Mouse (Mus musculus) frontal cortex, postnatal 25 days (tissue): ENCODE measurements around the gene Mindy3.

Source experiments
- DNase-seq, 2 experiments: peaks; one replicate each; pipeline ENCODE4 v3.0.0; 2022; ENCODE audit warnings: low spot score in 2 of 2

The Mindy3 gene

GRCm38 (mm10) chr2:12371401-12371800, 47.9 kb downstream of the Mindy3 start:
- DNase-seq = no peak

GRCm38 (mm10) chr2:12368451-12368850, 50.8 kb downstream of the Mindy3 start:
- no peak for DNase-seq

GRCm38 (mm10) chr2:12368016-12368415, 51.3 kb downstream of the Mindy3 start:
- no peak for DNase-seq

GRCm38 (mm10) chr2:12361310-12361709, 58.0 kb downstream of the Mindy3 start:
- DNase-seq = no peak

GRCm38 (mm10) chr2:12354837-12355236, 64.4 kb downstream of the Mindy3 start:
- no peak for DNase-seq

GRCm38 (mm10) chr2:12348914-12349313, 70.4 kb downstream of the Mindy3 start:
- DNase-seq = no peak

GRCm38 (mm10) chr2:12331962-12332361, 87.3 kb downstream of the Mindy3 start:
- no peak for DNase-seq

GRCm38 (mm10) chr2:12329620-12330019, 89.7 kb downstream of the Mindy3 start:
- no peak for DNase-seq

- DNase-seq = no peak
Measured at GRCm38 (mm10) chr2:12329068-12329407, 90.2 kb downstream of the Mindy3 start.

- no peak for DNase-seq
Measured at GRCm38 (mm10) chr2:12328355-12329067, 90.8 kb downstream of the Mindy3 start.

- no peak for DNase-seq
Measured at GRCm38 (mm10) chr2:12327691-12328354, 91.4 kb downstream of the Mindy3 start.

GRCm38 (mm10) chr2:12327216-12327615, 92.1 kb downstream of the Mindy3 start:
- no peak for DNase-seq

GRCm38 (mm10) chr2:12325868-12326267, 93.4 kb downstream of the Mindy3 start:
- DNase-seq = no peak

GRCm38 (mm10) chr2:12325417-12325816, 93.9 kb downstream of the Mindy3 start:
- DNase-seq = no peak

GRCm38 (mm10) chr2:12320914-12321313, 98.4 kb downstream of the Mindy3 start:
- DNase-seq = no peak

- no peak for DNase-seq
Measured at GRCm38 (mm10) chr2:12318715-12319114, 100.6 kb downstream of the Mindy3 start.

GRCm38 (mm10) chr2:12318036-12318435, 101.2 kb downstream of the Mindy3 start:
- no peak for DNase-seq

- no peak for DNase-seq
Measured at GRCm38 (mm10) chr2:12317343-12317742, 101.9 kb downstream of the Mindy3 start.

GRCm38 (mm10) chr2:12316361-12316760, 102.9 kb downstream of the Mindy3 start:
- no peak for DNase-seq

- DNase-seq = no peak
Measured at GRCm38 (mm10) chr2:12314028-12314427, 105.2 kb downstream of the Mindy3 start.

- DNase-seq = no peak
Measured at GRCm38 (mm10) chr2:12308466-12308865, 110.8 kb downstream of the Mindy3 start.

GRCm38 (mm10) chr2:12307311-12307710, 112.0 kb downstream of the Mindy3 start:
- no peak for DNase-seq

GRCm38 (mm10) chr2:12305064-12305650, 114.1 kb downstream of the Mindy3 start:
- no peak for DNase-seq
